ENCODE assay signal across 20 mouse cellular contexts in genomic region chr10:97220431-97220830, GRCm38 (mm10).
DNase-seq lines count a peak whose midpoint lies in the region; ATAC-seq lines count a peak whose summit lies in the region.
"Had no signal": no experiment of that assay in that cellular context is flagged by ENCODE, and none has a peak within 500 bp of the region (broad histone marks: within the 10 kb centered on the region; RNA-seq: fewer than 3 reads in every experiment).

No protein-coding gene starts in this region.

- no peak overlapping the region for H3K4me2 ChIP-seq in lung, embryonic 16.5 days (ENCODE audit: low read depth, low read length)
- H3K4me2 ChIP-seq: forebrain, embryonic 15.5 days; hindbrain, embryonic 15.5 days; limb, embryonic 12.5 days; liver, embryonic 13.5 days; lung, embryonic 14.5 days; midbrain, embryonic 11.5 days had no signal

- H3K4me3 ChIP-seq in lung, embryonic 16.5 days (ENCODE audit: low read length): no peak overlapping the region
- H3K4me3 ChIP-seq: forebrain, embryonic 15.5 days; heart, embryonic 10.5 days; hindbrain, embryonic 15.5 days; limb, embryonic 12.5 days; liver, embryonic 13.5 days had no signal

- 84% methylated on average over 3 of the region's 3 CpGs for WGBS in lung, embryonic 16.5 days

- H3K9me3 ChIP-seq in lung, embryonic 16.5 days (ENCODE audit: control insufficient read depth, low read length): no peaks in the 10 kb centered on the region
- H3K9me3 ChIP-seq: forebrain, embryonic 15.5 days; heart, embryonic 10.5 days; hindbrain, embryonic 15.5 days; limb, embryonic 12.5 days; liver, embryonic 13.5 days had no signal

- no peaks in the 10 kb centered on the region for H3K27me3 ChIP-seq in lung, embryonic 16.5 days (ENCODE audit: control insufficient read depth, insufficient read depth, low read depth, low read length)
- H3K27me3 ChIP-seq: forebrain, embryonic 15.5 days; hindbrain, embryonic 15.5 days; limb, embryonic 12.5 days; liver, embryonic 13.5 days had no signal

- H3K4me1 ChIP-seq in lung, embryonic 16.5 days (replicated peaks; ENCODE audit: control insufficient read depth, insufficient read depth, low read length): no peaks in the 10 kb centered on the region; the same call in 1 of the 2 replicates
- H3K4me1 ChIP-seq: heart, embryonic 10.5 days; hindbrain, embryonic 15.5 days; limb, embryonic 12.5 days; liver, embryonic 13.5 days had no signal

- no peak overlapping the region for H3K9ac ChIP-seq in lung, embryonic 16.5 days (ENCODE audit: low read length)
- H3K9ac ChIP-seq: forebrain, embryonic 15.5 days; hindbrain, embryonic 15.5 days; limb, embryonic 12.5 days; liver, embryonic 13.5 days; lung, embryonic 14.5 days had no signal

- peak overlapping the region; percentile 20; the same call in 1 of the 2 replicates for H3K27ac ChIP-seq in lung, embryonic 16.5 days (ENCODE audit: low read length)
- H3K27ac ChIP-seq: forebrain, embryonic 15.5 days; heart, embryonic 10.5 days; hindbrain, embryonic 15.5 days; limb, embryonic 12.5 days; liver, embryonic 13.5 days; macrophage had no signal

- ATAC-seq in CD4-positive, CD25-positive, alpha-beta regulatory T cell, adult 4 months: no peak
- ATAC-seq in lung, embryonic 16.5 days (ENCODE audit: low read depth): no peak

- H3K36me3 ChIP-seq in lung, embryonic 16.5 days (ENCODE audit: control insufficient read depth, insufficient read depth, low read length): no peaks in the 10 kb centered on the region
- H3K36me3 ChIP-seq: forebrain, embryonic 15.5 days; heart, embryonic 10.5 days; hindbrain, embryonic 15.5 days; limb, embryonic 12.5 days; liver, embryonic 13.5 days had no signal

- peak; percentile 1 for DNase-seq in CD4-positive, CD25-positive, alpha-beta regulatory T cell, adult 2 months (ENCODE audit: low read depth, low spot score)
- peak; percentile 17 for DNase-seq in embryo, embryonic 11.5 days (ENCODE audit: low read depth, low spot score)
- no peak for DNase-seq in embryo, embryonic 9.5 days (ENCODE audit: extremely low spot score)
- DNase-seq in lung, postnatal 36 days: no peak
- no peak for DNase-seq in thymus, postnatal 36 days
- DNase-seq: cerebellum, postnatal 10 days; gastrocnemius, postnatal 10 days; kidney, adult 11 months; kidney, postnatal 36 days; liver, embryonic 13.5 days; lung, embryonic 14.5 days; thymus, postnatal 14 days had no signal

Comparison
In these comparisons a context has a peak if more than half of its experiments do, and no peak if none do; other contexts are left out.
1. DNase-seq: peak in CD4-positive, CD25-positive, alpha-beta regulatory T cell, adult 2 months (single experiment) and embryo, embryonic 11.5 days (single experiment); none in embryo, embryonic 9.5 days (single experiment), lung, postnatal 36 days (single experiment) and thymus, postnatal 36 days (0 of 2).